Mouse (Mus musculus): ENCODE data around the gene Ckm. TPM values are rescaled to one million over a fixed set of nuclear protein-coding genes. Genes with fewer than 3 reads are reported as not detected.

Gene Ckm
- polyA plus RNA-seq, 1 experiment: 0.96 TPM

- Histone ChIP-seq H3K4me1 (peaks cover 35% of the 10 kb centered on the region), H3K9me3 (no peaks in the 10 kb centered on the region), H3K4me3 (replicated peaks) (no peak overlapping the region), H3K36me3 (replicated peaks; ENCODE audit: low read length) (peaks cover 94% of the 10 kb centered on the region), H3K27me3 (replicated peaks) (no peaks in the 10 kb centered on the region)
- TF ChIP-seq GATA1 (IDR thresholded peaks at IDR 0.05; ENCODE audit: borderline replicate concordance, low read length): no peak
- no peak for TF ChIP-seq FLI1 (IDR thresholded peaks at IDR 0.05; ENCODE audit: low read length)
Observed at GRCm38 (mm10) chr7:19447689-19448088, 43.1 kb downstream of the Ckm start.

- Histone ChIP-seq H3K36me3 (replicated peaks; ENCODE audit: low read length) (peaks cover 91% of the 10 kb centered on the region), H3K4me1 (peaks cover 32% of the 10 kb centered on the region), H3K9me3 (no peaks in the 10 kb centered on the region), H3K27me3 (replicated peaks) (no peaks in the 10 kb centered on the region), H3K4me3 (replicated peaks) (no peak overlapping the region)
- TF ChIP-seq GATA1 (IDR thresholded peaks at IDR 0.05; ENCODE audit: borderline replicate concordance, low read length) (no peak), FLI1 (IDR thresholded peaks at IDR 0.05; ENCODE audit: low read length) (no peak)
Observed at GRCm38 (mm10) chr7:19449165-19449564, 44.6 kb downstream of the Ckm start.

GRCm38 (mm10) chr7:19455186-19455585, 50.6 kb downstream of the Ckm start:
- no peaks in the 10 kb centered on the region for H3K9me3 ChIP-seq
- H3K4me1 ChIP-seq: peaks cover 72% of the 10 kb centered on the region
- TF ChIP-seq GATA1 (IDR thresholded peaks at IDR 0.05; ENCODE audit: borderline replicate concordance, low read length) (no peak), FLI1 (IDR thresholded peaks at IDR 0.05; ENCODE audit: low read length) (no peak)
- H3K27me3 ChIP-seq (replicated peaks): no peaks in the 10 kb centered on the region
- peaks cover 65% of the 10 kb centered on the region for H3K36me3 ChIP-seq (replicated peaks; ENCODE audit: low read length)
- H3K4me3 ChIP-seq (replicated peaks): no peak overlapping the region

GRCm38 (mm10) chr7:19455819-19456495, 51.4 kb downstream of the Ckm start:
- H3K36me3 ChIP-seq (replicated peaks; ENCODE audit: low read length): peaks cover 57% of the 10 kb centered on the region
- no peaks in the 10 kb centered on the region for H3K27me3 ChIP-seq (replicated peaks)
- peaks cover 72% of the 10 kb centered on the region for H3K4me1 ChIP-seq
- peak overlapping the region; percentile 21 for H3K4me3 ChIP-seq (replicated peaks)
- H3K9me3 ChIP-seq: no peaks in the 10 kb centered on the region
- no peak for TF ChIP-seq GATA1 (IDR thresholded peaks at IDR 0.05; ENCODE audit: borderline replicate concordance, low read length)
- no peak for TF ChIP-seq FLI1 (IDR thresholded peaks at IDR 0.05; ENCODE audit: low read length)

GRCm38 (mm10) chr7:19456628-19457027, 52.1 kb downstream of the Ckm start:
- TF ChIP-seq GATA1 (IDR thresholded peaks at IDR 0.05; ENCODE audit: borderline replicate concordance, low read length) (no peak), FLI1 (IDR thresholded peaks at IDR 0.05; ENCODE audit: low read length) (no peak)
- Histone ChIP-seq H3K27me3 (replicated peaks) (no peaks in the 10 kb centered on the region), H3K4me1 (peaks cover 71% of the 10 kb centered on the region), H3K9me3 (no peaks in the 10 kb centered on the region), H3K4me3 (replicated peaks) (peak overlapping the region; percentile 93), H3K36me3 (replicated peaks; ENCODE audit: low read length) (peaks cover 50% of the 10 kb centered on the region)

DNA sequence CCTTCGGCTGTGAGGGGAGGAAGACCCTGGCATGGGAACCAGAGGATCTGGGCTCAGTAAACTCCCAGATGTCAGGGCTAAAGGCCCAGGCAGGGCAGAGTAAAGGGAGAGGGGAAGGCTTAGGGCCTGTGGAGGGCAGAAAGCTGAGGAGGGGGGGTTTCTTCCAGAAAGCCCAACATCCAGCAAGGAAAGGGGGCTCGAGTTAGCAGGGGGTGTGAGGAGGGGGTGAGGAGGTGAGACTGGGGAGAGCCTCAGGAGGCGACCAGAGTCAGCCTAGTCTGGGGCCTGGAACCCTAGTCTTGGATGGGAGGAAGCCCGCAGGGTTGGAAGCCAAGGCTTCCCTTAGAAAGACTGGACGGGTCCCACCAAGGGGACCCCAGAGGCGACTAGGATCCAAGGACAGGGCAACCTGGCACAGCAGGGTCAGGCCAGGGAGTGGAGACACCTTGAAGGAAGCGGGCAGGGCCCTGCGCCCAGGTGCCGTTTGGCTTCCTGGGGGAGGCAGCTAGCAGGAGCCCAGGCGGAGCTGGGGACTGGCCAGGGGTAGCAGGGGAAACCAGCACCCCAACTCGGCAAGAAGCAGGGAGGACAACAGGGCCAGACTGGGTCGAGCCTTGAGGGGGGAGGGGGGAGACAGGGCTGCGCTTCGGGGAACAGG, 53.0 kb downstream of the Ckm start:
- H3K4me1 ChIP-seq: peaks cover 71% of the 10 kb centered on the region
- peaks cover 41% of the 10 kb centered on the region for H3K36me3 ChIP-seq (replicated peaks; ENCODE audit: low read length)
- no peak for TF ChIP-seq GATA1 (IDR thresholded peaks at IDR 0.05; ENCODE audit: borderline replicate concordance, low read length)
- no peak for TF ChIP-seq FLI1 (IDR thresholded peaks at IDR 0.05; ENCODE audit: low read length)
- H3K4me3 ChIP-seq (replicated peaks): peak overlapping the region; percentile 93
- H3K9me3 ChIP-seq: no peaks in the 10 kb centered on the region
- no peaks in the 10 kb centered on the region for H3K27me3 ChIP-seq (replicated peaks)

DNA sequence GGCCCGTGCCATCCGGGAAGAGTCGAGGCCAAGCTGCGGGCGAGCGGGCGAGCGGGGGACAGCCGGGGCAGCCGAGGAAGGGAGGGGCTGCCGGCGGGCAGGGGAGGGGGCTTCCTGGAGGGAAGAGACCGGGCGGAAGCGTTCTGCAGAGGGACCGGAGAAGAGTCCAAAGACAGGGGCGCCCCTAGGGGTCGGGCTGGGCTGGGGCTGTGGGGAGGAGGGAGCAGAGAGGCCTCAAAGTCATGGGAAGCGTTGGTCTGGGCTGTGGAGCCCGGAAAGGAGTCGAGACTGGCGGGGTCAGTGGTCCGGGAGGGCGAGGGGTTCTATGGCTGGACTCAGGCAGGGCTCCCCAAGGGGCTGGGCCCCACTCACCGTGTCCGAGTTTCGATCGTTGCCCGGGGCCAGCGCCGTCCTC, 53.5 kb downstream of the Ckm start:
- H3K9me3 ChIP-seq: no peaks in the 10 kb centered on the region
- peaks cover 76% of the 10 kb centered on the region for H3K4me1 ChIP-seq
- H3K27me3 ChIP-seq (replicated peaks): no peaks in the 10 kb centered on the region
- TF ChIP-seq FLI1 (IDR thresholded peaks at IDR 0.05; ENCODE audit: low read length) (no peak), GATA1 (IDR thresholded peaks at IDR 0.05; ENCODE audit: borderline replicate concordance, low read length) (no peak)
- H3K36me3 ChIP-seq (replicated peaks; ENCODE audit: low read length): peaks cover 38% of the 10 kb centered on the region
- peak overlapping the region; percentile 93 for H3K4me3 ChIP-seq (replicated peaks)

- TF ChIP-seq FLI1 (IDR thresholded peaks at IDR 0.05; ENCODE audit: low read length) (no peak), GATA1 (IDR thresholded peaks at IDR 0.05; ENCODE audit: borderline replicate concordance, low read length) (no peak)
- no peaks in the 10 kb centered on the region for H3K9me3 ChIP-seq
- H3K27me3 ChIP-seq (replicated peaks): no peaks in the 10 kb centered on the region
- peak within 1 kb of the TSS; percentile 93 for H3K4me3 ChIP-seq (replicated peaks)
- peaks cover 76% of the 10 kb centered on the region for H3K4me1 ChIP-seq
- peaks cover 32% of the 10 kb centered on the region for H3K36me3 ChIP-seq (replicated peaks; ENCODE audit: low read length)
Observed at GRCm38 (mm10) chr7:19458591-19459111, 54.1 kb downstream of the Ckm start, which contains the start of gene Mark4. Mark4 (minus strand) TSS chr7:19458821.

DNA sequence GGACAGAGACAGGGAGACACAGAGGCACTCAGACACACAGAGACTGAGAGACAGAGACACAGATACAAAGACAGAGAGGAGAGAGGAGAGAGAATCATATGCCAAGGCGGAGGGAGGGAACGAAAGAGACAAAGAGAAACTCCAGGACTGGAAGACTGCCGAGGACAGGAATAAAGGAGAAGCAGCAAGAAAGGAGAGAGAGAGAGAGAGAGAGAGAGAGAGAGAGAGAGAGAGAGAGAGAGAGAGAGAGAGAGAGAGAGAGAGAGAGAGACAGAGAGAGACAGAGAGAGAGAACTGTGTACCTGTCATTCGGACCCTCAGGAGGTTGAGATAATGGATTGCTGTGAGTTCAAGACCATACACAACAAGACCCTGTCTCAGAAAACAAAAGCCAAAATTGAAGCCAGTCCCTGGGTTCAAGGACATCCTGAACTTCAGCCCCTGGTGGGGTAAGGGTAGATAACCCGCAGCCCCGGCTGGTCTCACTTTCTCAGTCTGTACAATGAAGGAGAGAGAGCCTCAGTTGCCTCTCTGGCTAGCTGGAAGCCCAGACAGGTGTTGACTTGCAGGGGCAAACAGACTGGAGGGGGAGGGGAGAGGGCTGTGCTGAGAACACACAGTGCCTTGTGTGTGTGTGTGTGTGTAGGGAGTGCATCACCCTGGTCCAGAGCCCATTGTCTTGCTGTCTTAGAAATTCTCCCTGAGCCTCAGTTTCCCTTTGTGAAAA, 54.7 kb downstream of the Ckm start:
- H3K9me3 ChIP-seq: no peaks in the 10 kb centered on the region
- peaks cover 79% of the 10 kb centered on the region for H3K4me1 ChIP-seq
- H3K4me3 ChIP-seq (replicated peaks): peak overlapping the region; percentile 93
- no peaks in the 10 kb centered on the region for H3K27me3 ChIP-seq (replicated peaks)
- peaks cover 27% of the 10 kb centered on the region for H3K36me3 ChIP-seq (replicated peaks; ENCODE audit: low read length)
- TF ChIP-seq FLI1 (IDR thresholded peaks at IDR 0.05; ENCODE audit: low read length) (no peak), GATA1 (IDR thresholded peaks at IDR 0.05; ENCODE audit: borderline replicate concordance, low read length) (no peak)

All from megakaryocyte, embryonic 14.5 days (primary cell).